Mouse (Mus musculus): ENCODE measurements around the gene Styxl1.

Gene Styxl1

DNA sequence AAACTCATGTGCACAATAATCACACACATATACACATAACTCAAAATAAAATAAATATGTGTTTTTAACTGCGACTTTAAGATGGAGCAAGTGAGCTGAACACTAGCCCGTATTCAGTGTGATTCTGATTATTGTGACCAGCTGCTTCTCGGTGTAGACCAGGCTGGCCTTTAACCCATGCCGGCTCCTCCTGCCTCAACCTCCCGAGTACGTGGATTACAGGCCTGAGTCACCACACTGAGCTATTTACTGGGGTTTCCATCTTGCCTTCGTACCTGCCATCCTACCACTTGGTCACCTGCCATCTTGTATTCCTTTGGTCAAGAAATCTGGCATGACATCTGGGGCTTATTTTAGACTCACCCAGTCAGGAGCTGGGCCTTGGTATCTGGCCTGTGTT, 74.8 kb downstream of the Styxl1 start:
- POLR2A ChIA-PET, result interaction anchor here in 2 of 4 experiments (1.1 to 7.2 kb wide), 12 partner anchors 14 to 75 kb away, joined by 3 to 59 read pairs (median 4); partner anchors contain the start of genes Mdh2 (in 2 of the 2) and Styxl1 (in 2 of the 2)
- CTCF ChIA-PET, result interaction anchor here in 3 of 4 experiments (0.7 to 1.8 kb wide), 15 partner anchors 12 to 129 kb away, joined by 3 to 10 read pairs (median 3); partner anchors contain the start of gene Por (in 1 of the 3)

DNA sequence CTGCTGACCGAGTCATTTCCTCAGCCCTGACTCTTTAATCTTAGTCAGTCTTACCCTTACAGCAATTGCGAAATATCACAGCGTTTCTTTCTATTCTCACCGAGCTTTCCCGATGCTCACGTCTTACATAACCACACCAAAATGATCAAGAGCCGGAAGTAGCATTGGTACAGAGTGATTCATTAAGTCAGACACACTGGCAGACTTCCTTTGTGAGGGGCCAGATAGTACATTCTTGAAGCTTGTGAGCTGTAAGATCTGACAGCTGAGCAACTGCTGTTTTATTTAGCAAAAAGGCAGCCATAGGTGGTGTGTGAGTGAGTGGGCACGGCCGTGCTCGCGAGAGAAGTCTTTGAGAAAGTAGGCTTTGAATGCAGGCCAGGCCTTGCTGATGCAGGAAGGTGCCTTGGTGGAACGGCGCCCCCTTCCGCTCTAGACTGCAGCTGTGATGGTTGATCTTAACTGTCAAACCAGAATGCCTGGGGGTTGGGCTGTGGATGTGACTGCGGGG, 75.4 kb downstream of the Styxl1 start:
- POLR2A ChIA-PET, result interaction anchor here in 2 of 4 experiments (1.1 to 7.2 kb wide), 13 partner anchors 9 to 76 kb away, joined by 3 to 59 read pairs (median 4); partner anchors contain the start of genes Mdh2 (in 2 of the 2) and Styxl1 (in 2 of the 2)
- CTCF ChIA-PET, result interaction anchor here (0.6 to 1.8 kb wide), 16 partner anchors 12 to 1642 kb away, joined by 3 to 10 read pairs (median 3); partner anchors contain the start of gene Por (in 1 of the 4)

DNA sequence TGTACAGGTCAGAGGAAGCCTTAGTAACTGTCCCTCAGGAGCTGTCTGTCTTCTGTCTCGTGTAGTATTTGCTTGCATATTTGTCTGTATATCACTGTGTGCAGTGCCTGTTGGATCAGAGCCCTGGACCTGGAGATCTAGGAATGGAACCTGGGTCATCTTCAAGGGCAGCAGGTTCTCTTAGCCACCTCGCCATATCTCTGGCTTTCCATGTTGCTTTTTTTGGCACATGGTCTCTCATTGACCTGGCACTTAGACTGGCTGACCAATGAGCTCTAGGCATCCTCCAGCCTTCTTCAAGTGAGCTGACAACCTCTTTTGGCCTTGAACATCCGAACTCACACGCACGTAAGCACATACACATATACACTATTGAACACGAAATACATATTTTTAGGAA, 76.0 kb downstream of the Styxl1 start:
- ChIA-PET POLR2A (interaction anchor here in 2 of 4 experiments (1.1 to 7.2 kb wide), 9 partner anchors 9 to 72 kb away, joined by 3 to 59 read pairs (median 4); no protein-coding TSS in a partner anchor), CTCF (interaction anchor here in 3 of 4 experiments (0.6 to 1.8 kb wide), 6 partner anchors 30 to 1641 kb away, joined by 3 to 10 read pairs (median 4); partner anchors contain the start of gene Por (in 1 of the 3))

- ChIA-PET CTCF (interaction anchor here in 2 of 4 experiments (1.0 to 1.8 kb wide), 2 partner anchors 71 kb away, joined by 4 to 10 read pairs; no protein-coding TSS in a partner anchor), POLR2A (interaction anchor here in 2 of 4 experiments (0.6 to 7.2 kb wide), 9 partner anchors 9 to 142 kb away, joined by 3 to 59 read pairs (median 4); no protein-coding TSS in a partner anchor)
These were observed 76.6 kb downstream of the Styxl1 start for GRCm38 (mm10) chr5:135701601-135702000.

DNA sequence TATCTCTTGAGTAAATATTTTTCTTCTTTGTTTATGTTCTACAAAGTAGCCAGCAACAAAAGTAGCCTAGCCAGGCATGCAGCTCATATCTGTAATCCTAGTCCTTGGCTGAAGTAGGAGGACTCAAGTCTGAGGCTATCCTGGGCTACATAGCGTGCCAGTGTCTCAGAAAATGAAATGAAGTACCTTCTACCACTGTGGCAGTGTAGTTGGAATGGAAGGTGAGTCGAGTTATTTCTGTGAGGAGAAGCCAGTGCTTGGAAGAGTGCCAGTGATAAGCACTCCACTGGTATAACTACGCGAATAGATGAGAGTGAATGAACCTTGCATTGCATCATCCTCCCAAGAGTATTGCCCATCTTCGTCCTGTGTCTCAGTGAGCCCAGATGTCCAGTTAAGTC, 80.5 kb downstream of the Styxl1 start:
- POLR2A ChIA-PET, result interaction anchor here in 3 of 4 experiments (1.0 to 7.2 kb wide), 5 partner anchors 8 to 82 kb away, joined by 3 to 59 read pairs (median 4); no protein-coding TSS in a partner anchor
- CTCF ChIA-PET, result no interaction called here

Measured in embryonic stem cell, embryonic (primary cell).